Mouse (Mus musculus): ENCODE results near the gene Prss53. TPM values are rescaled to one million over a fixed set of nuclear protein-coding genes. Genes with fewer than 3 reads are reported as not detected.
"Not testable (repeated sequence)": the region's sequence is repeated elsewhere in the genome, so short reads cannot be mapped to it uniquely, and the experiment has no call there.

Prss53 gene
- total RNA-seq, 2 experiments from 2014 or later: 1.7 to 1.9 TPM

DNA sequence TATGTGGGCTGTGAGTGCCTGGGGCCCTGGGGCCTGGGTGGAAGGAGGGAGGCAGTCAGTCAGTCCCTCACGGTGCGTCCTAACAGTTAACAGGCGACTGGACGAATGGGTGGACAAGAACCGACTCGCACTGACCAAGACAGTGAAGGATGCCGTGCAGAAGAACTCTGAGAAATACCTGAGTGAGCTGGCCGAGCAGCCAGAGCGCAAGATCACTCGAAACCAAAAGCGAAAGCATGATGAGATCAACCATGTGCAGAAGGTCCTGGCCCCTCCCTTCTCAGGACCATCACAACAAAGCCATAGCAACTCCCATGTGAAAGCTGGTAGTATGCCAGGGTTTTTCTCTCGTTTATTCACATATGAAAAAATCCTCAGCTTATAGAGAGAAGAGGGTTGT, 24.5 kb upstream of the Prss53 start:
- DNase-seq (ENCODE audit: low spot score in 2 of 2): no peak
- intact Hi-C loops (cut with DNase I): no loop called here

DNA sequence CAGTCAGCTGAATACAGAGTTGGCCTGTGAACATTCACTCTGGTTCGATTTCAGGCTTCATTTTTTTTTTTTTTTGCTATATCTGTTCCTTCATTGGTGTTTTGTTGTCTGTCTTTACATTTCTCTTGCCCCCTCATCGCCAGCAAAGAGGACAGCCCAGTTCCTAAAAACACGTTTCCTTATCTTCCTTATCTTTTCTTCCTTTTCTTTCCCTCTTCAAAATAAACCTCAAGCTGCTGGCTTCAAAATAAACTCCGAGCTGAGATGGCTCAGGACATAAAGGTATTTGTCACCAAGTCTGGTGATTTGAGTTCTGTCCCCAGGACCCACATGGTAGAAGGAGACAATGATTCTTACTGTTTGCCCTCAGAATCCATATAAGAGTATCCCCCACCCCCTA, 22.2 kb upstream of the Prss53 start:
- intact Hi-C loops (cut with DNase I): no loop called here
- DNase-seq (ENCODE audit: low spot score in 2 of 2): no peak

DNA sequence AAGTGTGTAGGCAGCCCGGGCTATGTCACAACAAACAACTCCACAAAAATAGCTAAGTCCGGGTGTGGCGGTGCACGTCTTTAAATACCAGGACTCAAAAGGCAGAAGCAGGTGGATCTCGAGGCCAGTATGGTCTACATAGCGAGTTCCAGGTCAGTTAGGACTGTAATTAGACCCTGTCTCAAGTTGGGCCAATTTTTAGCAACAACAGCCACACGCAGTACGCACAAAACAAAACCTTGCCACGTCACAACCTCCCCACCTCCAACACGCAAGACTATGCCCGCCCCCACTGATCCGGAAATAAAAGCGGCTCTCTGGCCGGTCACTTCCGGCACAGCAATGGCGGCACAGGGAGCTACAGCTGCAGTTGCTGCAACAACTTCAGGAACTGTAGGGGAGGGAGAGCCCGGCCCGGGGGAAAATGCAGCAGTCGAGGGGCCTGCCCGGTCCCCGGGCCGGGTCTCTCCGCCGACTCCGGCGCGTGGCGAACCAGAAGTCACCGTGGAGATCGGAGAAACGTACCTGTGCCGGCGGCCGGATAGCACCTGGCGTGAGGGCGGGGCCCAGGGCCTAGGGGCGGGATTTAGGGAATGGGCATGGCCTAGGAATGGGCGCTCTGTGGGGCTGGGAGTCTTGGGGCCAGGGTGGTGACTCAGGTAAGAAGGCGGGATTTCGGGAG, 21.6 kb upstream of the Prss53 start, which contains the start of gene Kat8:
Gene Kat8 (plus strand): TSS at position 327 of the 682 bp plus-strand sequence.
- intact Hi-C loops (cut with DNase I): no loop called here
- peak; percentile 87 to 93 for DNase-seq (ENCODE audit: low spot score in 2 of 2)

DNA sequence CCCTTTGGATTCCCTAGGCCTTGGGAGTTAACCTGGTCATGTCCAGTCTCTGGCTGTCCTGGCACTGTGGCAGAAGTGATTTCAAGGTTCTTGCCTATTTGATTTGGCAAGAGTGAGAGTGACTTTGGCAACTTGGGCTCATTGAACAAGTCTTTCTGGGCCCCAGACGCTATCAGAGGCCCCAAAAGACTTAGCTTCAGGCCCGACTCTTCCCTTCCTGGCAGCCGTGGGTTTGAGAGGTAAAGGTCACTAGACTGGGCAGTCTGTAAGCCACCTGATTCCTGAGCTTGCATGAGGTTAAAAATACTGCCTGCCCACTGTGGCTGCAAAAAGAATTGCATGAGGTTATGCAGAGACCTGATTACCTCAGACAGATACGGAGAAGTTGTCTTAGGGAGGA, 17.9 kb upstream of the Prss53 start:
- intact Hi-C loops (cut with DNase I): no loop called here
- DNase-seq (ENCODE audit: low spot score in 2 of 2): no peak

DNA sequence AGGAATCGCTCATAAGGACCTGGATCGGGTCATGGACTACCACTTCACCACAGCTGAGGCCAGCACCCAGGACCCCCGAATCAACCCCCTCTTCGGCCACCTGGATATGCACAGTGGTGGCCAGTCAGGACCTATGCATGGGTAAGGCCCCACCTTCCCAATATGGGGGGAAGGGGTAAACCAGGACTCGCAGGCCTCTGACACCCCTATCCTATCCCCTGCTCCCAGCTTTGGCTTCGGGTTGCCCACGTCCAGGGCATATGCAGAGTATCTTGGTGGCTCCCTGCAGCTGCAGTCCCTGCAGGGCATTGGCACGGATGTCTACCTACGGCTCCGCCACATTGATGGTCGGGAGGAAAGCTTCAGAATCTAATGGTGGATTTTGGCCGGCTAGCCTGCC, 17.2 kb upstream of the Prss53 start:
- DNase-seq (ENCODE audit: low spot score in 2 of 2): no peak
- intact Hi-C loops (cut with DNase I): no loop called here

DNA sequence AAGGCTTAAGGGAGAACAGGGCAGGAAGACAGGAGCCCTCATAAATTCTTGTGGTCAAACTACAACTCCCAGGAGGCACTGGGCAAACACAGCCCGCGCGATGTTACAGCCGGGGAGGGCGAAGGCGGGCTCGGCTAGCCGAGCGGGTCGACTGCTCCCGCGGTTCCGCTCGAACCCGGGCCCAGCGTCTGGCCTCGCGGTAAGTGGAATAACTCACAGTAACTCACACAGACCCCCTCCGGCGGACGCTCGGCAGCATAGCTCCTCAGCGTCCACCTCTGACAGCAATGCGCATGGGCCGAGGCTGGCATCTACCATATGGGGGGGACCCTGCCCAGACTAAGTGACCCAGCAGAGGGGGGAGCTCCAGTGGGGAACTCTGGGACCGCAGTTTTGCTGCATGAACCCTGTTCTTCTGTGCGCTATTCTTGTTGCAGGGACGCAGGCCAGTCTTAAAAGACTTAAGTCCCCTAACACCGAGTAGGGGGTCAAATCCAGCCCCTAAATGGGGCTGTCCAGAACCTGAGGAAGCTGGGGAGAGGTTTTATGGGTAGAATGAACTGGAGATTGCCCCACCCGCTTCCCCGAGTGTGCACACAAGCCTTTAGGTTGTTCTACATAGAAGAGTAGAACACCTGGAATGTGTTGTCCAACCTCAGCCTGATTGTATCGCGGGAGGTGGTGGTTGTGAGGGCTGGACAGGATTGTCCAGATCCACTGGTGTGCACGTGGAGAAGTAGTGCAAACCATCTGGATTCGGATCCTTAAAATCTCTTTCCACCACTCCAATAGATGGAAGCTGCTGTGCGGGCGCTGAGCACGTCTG, 13.4 kb upstream of the Prss53 start, which contains the start of gene Bckdk:
Gene Bckdk (plus strand): TSS at position 112 of the 826 bp plus-strand sequence.
- DNase-seq (ENCODE audit: low spot score in 2 of 2): peak; percentile 83 to 86
- intact Hi-C loops (cut with DNase I): no loop called here

DNA sequence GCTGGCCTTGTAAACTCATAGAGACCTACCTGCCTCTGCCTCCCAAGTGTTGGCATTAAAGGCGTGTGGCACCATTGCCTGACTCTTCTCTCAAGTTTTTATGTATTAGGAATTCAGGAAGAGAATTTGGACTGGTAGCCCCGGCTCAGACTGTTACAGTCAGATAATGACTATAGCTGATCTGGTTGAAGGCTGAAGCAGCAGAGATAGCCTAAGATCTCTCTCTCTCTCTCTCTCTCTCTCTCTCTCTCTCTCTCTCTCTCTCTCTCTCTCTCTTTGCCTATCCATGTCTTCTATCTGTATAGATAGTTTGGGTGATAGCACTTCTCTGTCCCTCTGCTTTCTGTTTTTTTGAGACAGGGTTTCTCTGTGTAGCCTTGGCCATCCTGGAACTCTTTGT, 11.0 kb upstream of the Prss53 start:
- DNase-seq (ENCODE audit: low spot score in 2 of 2): no peak
- intact Hi-C loops (cut with DNase I): loop anchor here (1.0 kb wide), 1 partner anchor 92 kb away; no protein-coding TSS in a partner anchor

DNA sequence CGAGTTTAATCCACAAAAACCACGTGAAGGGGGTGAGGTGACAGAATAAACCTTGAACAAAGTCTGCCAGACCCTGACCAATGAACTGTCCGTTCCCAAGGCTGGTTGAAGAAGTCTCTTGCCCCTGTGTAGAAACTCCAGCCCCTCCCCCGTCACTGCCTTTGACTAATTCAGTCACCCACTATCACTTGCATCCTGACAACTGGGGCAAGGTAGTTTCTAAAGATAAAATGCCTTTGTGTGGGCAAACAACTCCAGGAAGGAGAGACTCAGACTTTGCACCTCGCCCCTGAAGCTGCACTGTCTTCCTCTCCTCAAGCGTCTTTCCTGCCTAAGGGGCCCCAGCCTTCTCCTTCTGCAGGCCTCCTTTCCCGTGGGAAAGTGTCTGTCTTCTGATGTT, 9.2 kb upstream of the Prss53 start:
- intact Hi-C loops (cut with DNase I): no loop called here
- DNase-seq (ENCODE audit: low spot score in 2 of 2): no peak

DNA sequence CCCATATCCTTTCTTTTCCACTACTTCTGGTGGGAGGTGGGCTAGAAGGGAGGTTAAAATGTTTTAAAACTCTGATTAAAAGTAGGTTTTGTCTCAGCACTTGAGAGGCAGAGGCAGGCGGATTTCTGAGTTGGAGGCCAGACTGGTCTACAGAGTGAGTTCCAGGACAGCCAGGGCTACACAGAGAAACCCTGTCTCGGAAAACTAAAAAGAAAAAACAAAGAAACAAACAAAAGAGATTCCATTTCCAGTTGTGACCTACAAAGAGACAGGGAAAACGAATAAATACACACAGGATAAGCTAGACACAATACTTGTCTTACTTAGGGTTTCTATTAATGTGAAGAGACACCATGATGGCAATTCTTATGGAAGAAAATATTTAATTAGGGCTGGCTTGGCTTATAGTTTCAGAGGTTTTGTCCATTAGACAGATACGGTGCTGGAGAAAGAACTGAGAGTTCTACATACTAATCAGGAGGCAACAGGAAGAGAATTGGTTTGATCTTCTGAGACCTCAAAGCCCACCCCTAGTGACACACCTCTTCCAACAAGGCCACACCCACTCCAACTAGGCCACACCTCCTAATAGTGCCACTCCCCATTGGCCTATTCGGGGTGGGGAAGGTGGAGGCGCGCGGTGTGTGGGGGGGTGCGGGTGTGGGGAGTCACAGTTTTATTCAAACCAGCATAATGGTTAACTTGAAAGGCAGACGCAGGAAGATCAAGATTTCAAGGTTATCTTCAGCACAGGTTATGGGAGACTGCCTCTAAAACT, 7.6 kb upstream of the Prss53 start:
- intact Hi-C loops (cut with DNase I): no loop called here

DNA sequence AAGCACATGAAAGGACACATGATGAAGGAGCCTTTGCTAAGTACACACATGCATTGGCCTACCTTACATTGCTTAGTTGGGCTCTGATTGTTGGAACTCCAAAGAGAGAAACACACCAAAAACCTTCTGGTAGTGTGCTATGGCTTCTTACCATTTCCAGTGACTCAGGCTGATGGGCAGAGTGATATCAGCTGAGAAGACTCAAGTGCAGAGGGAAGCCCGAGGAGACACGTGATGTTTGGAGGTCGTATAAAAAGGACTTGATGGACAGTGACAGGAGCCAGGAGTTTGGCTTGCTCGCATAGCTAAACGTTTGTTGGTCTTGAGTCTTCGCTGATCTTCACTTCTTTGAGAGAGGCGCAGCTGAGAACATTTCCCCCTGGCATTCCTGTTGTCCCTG, 6.8 kb upstream of the Prss53 start:
- DNase-seq (ENCODE audit: low spot score in 2 of 2): no peak
- intact Hi-C loops (cut with DNase I): no loop called here

More for the DNA sequence above, 7.6 kb upstream of the Prss53 start:
- DNase-seq (ENCODE audit: low spot score in 2 of 2): no peak

DNA sequence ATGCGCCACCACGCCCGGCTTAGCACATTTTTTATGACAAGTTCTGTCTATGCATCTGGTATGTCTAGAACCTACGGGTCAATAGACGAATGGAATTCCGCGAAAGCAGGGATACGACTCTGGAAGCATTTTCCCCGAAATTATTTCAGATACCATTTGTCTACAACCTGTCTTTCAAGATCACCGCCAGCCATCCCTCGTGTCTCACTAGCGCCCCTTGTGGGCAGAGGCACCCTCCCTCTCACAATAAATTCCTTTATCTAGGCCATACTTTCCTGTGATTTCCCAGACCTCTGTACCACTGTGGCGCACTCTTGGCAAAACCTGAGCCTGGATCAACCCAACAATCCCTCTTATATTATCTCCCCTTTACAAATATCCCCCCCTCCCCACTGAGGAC, 5.6 kb upstream of the Prss53 start:
- DNase-seq (ENCODE audit: low spot score in 2 of 2): peak in 1 of 2 experiments; percentile 44
- intact Hi-C loops (cut with DNase I): no loop called here

DNA sequence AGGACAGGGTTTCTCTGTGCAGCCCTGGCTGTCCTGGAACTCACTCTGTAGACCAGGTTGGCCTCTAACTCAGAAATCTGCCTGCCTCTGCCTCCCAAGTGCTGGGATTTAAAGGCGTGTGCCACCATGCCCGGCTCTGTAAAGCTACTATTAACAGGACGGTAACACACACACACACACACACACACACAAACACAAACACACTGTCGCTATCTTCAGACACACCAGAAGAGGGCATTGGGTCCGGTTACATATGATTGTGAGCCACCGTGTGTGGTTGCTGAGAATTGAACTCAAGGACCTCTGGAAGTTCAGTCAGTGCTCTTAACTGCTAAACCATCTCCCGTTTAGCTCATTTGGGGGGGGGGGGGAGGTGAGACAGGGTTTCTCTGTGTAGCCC, 5.1 kb upstream of the Prss53 start:
- intact Hi-C loops (cut with DNase I): loop anchor here (2.0 kb wide), 1 partner anchor 19 kb away; the partner anchor contains the start of genes Zfp646 and Zfp668
- DNase-seq (ENCODE audit: low spot score in 2 of 2): not testable (repeated sequence)

DNA sequence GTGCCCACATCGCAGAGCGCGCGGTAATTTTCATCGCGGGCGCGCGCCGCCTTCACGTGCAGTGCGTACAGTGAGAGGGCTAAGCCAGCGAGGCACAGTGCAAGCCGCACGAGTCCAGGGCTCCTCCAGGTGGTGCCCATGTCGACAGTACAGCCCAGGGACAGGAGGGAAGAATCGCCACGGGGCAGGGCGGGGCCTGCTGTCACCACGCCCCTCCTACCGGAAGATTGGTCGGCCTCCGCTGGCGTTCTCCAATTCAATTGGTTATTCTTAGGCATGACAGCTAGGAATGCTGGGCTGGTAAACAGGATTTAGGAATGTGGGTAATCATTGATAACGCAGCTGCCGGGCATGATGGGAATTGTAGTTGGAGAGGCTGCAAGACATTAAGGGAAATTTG, 4.7 kb upstream of the Prss53 start, which contains the start of the genes Gm21974 and Vkorc1:
Gene Gm21974 (minus strand): TSS at position 13 of the 400 bp plus-strand sequence.
Gene Vkorc1 (minus strand): TSS at position 176 of the 400 bp plus-strand sequence.
- intact Hi-C loops (cut with DNase I): loop anchor here (2.0 kb wide), 1 partner anchor 19 kb away; the partner anchor contains the start of genes Zfp646 and Zfp668
- DNase-seq (ENCODE audit: low spot score in 2 of 2): peak; percentile 95 to 98

DNA sequence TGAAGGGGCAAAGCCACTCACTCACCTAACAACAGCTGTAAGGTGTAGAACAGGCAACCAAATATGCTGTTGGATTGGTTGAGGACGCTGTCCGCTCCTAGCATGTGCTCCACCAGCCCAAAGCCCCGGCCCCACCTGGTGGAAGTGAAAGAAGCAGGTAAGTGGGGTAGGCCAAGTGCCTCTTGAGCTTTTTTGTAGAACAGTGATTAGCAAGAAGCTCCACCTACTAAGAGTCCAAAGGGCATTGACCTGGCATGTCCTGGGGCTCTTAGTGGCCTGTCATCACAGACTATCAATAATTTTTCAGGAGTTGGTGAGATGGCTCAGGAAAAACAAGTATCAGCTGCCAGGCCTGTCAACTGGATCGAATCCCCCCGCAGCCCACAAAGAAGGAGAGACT, 3.7 kb upstream of the Prss53 start:
- DNase-seq (ENCODE audit: low spot score in 2 of 2): no peak

DNA sequence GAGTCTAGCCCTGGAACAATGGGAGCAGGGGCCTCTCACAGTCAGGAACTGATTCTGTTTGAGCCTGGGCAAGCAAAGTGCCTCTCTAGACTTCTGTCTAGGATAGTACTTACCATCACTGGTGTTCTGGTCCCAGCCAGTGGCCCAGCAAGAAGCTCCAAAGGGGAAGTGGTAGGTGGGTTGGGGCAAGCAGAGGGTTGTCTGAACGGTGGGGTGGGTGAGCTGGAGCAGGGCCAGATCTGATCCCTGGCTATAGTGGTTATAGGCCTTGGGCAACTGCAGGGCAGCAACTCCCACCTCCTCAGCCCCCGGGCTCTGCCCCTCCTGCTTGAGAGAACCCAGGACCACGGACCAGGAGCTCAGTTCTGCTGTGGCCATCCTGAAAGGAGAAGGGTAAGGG, 1.9 kb downstream of the Prss53 start:
- no peak for DNase-seq (ENCODE audit: low spot score in 2 of 2)
- intact Hi-C loops (cut with DNase I): no loop called here

More for the DNA sequence above, 3.7 kb upstream of the Prss53 start:
- intact Hi-C loops (cut with DNase I): loop anchor here (2.0 kb wide), 1 partner anchor 18 kb away; the partner anchor contains the start of genes Zfp646 and Zfp668

DNA sequence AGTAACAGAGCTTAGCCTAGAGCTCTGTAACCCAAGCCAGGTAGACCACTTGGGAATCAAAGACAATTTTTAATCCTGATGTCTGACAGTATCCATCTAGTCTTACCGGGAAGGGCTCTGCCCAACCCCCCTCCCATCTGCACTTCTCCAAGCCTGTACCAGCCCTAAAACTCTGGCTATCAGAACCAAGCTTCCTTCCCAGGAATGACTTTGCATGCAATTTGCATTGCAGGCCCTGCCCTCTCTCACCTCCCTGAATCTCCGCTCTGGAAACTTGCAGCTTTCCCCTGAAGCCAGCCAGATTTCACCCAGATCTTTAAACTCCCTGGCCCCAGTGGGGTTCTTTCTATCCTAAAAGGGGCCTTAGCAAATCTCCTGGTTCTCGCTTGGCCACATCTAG, 3.0 kb downstream of the Prss53 start:
- intact Hi-C loops (cut with DNase I): no loop called here
- DNase-seq (ENCODE audit: low spot score in 2 of 2): no peak

DNA sequence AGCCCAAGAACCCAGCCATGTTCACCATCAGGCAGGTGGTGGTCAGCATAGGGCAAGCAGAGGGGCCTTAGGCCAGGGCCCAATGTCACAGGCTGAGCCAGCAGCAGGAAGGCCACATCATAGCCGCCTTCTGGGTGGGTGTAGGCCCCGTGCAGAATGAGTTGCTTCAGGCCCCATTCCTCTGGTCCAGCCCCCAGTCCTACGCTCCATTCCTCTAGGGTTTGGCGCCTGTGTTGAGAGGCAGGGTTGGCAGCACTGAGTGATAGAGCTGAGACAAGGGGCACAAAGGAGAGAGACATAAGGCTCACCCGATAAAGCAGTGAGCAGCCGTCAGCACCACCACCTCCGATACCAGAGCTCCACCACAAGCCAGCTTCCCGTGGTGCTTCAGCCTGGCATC, 3.6 kb downstream of the Prss53 start:
- intact Hi-C loops (cut with DNase I): no loop called here
- DNase-seq (ENCODE audit: low spot score in 2 of 2): no peak

DNA sequence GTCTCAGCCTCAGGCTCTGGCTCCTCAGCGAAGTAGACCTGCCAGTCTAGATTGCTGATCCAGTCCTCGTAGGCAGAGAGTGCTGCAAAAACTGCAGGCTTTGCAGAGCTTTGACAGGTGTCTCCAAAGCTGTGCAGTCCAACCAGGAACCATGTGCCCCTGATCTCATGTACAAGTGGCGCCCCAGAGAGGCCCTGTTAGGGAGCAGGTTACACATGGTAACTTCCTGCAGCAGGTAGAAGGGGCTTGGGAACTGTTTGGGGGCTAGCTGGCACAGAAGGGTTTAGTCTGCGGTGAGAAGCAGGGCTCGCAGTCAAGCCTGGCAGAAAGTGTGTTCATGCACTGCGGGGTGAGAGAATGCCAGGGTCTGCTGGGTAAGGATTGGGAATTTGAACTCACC, 4.2 kb downstream of the Prss53 start:
- intact Hi-C loops (cut with DNase I): no loop called here

DNA sequence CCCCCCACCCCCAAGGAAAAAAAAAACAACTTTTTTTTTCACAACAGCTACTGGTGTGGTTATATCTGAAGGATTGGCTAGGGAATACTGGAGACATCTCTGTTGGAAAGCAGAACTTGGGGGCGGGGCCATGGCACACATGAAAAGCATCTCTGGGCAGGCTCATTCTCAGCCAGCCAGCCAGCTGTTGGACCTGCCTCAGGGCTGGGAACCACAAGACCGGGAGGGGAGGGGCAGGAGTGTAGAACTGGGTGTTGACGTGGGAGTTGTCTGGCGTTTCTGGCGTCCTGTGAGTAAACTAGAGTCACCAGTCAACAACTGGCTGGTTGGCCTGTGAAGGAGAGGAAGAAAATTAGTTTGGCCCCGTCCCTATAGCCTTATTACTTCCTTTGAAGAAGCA, 4.8 kb downstream of the Prss53 start:
- intact Hi-C loops (cut with DNase I): no loop called here
- DNase-seq (ENCODE audit: low spot score in 2 of 2): peak in 1 of 2 experiments; percentile 28

More for the DNA sequence above, 4.2 kb downstream of the Prss53 start:
- DNase-seq (ENCODE audit: low spot score in 2 of 2): no peak

DNA sequence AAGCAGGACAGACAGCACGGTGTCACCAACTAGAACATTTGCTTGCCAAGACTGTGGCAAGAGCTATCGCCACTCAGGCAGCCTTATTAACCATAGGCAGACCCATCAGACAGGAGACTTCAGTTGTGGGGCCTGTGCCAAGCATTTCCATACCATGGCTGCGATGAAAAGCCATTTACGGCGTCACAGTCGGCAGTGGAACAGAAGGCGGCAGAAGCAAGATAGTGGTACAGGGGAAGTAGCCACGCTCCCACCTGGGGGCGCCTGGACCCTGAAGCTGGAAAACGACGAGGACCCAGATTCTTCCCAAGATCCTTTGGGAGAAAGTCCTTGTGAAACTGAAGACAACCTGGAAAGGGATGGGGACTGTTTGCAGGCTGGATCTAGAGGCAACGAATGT, 10.3 kb downstream of the Prss53 start:
- intact Hi-C loops (cut with DNase I): no loop called here
- DNase-seq (ENCODE audit: low spot score in 2 of 2): no peak

Measured in left cerebral cortex, postnatal 25 days (tissue).